Mouse (Mus musculus) liver, embryonic 14.5 days (tissue): Measurements from ENCODE around the gene Pias4. TPM values are rescaled to one million over a fixed set of nuclear protein-coding genes. Genes with fewer than 3 reads are reported as not detected.

Source experiments
- ATAC-seq: fragments of 200-750 bp; cut with Nextera tagmentation; 2 replicates; pipeline ENCODE4 v1.8.0; 2017; ENCODE audit warnings: moderate number of reproducible peaks, mild to moderate bottlenecking, moderate library complexity; ENCODE audit not compliant: insufficient read depth
- DNase-seq, 3 experiments: peaks; one replicate each; pipeline ENCODE4 v3.0.0-alpha.2; 2012 to 2013; ENCODE audit warnings: low read depth in 3 of 3, low spot score in 3 of 3
- H3K27ac ChIP-seq: fragments of 300-500 bp; sonication (generic); 2 replicates; pipeline ENCODE4 v1.5.1; 2014; ENCODE audit warnings: moderate library complexity, mild to moderate bottlenecking, control low read depth, inconsistent platforms
- H3K27me3 ChIP-seq: fragments of 300-500 bp; sonication (generic); 2 replicates; pipeline ENCODE4 v1.6.1; 2014; ENCODE audit warnings: mild to moderate bottlenecking, low read length, moderate library complexity; ENCODE audit not compliant: control insufficient read depth, insufficient read depth
- H3K36me3 ChIP-seq: fragments of 300-500 bp; sonication (generic); replicated peaks from 2 replicates; pipeline ENCODE4 v1.6.1; 2014; ENCODE audit warnings: low read depth; ENCODE audit not compliant: control insufficient read depth, insufficient read depth
- H3K4me1 ChIP-seq, 2 experiments: fragments of 200-500 bp in 1 of 2; fragments of 300-500 bp in 1 of 2; sonication (generic) in 1 of 2; replicated peaks; 2 replicates each; pipeline ENCODE4 v1.6.1; 2012 to 2014; ENCODE audit warnings: antibody characterized with exemption in 1 of 2, inconsistent platforms in 1 of 2, low read length in 1 of 2; ENCODE audit not compliant: control insufficient read depth in 2 of 2, insufficient read depth in 2 of 2
- H3K4me2 ChIP-seq: fragments of 300-500 bp; sonication (generic); 2 replicates; pipeline ENCODE4 v1.6.1; 2014; ENCODE audit warnings: low read depth, mild to moderate bottlenecking, control low read depth, moderate library complexity
- H3K4me3 ChIP-seq, 2 experiments: fragments of 200-500 bp in 1 of 2; fragments of 300-500 bp in 1 of 2; sonication (generic) in 1 of 2; 2 replicates each; pipeline ENCODE4 v1.5.1; 2012 to 2014; ENCODE audit warnings: low read depth in 2 of 2, low read length in 2 of 2, mild to moderate bottlenecking in 2 of 2, control low read depth in 1 of 2, inconsistent platforms in 1 of 2, moderate library complexity in 1 of 2; ENCODE audit not compliant: insufficient read depth in 1 of 2
- H3K9ac ChIP-seq: fragments of 300-500 bp; sonication (generic); replicated peaks from 2 replicates; pipeline ENCODE4 v1.6.1; 2014; ENCODE audit warnings: mild to moderate bottlenecking, control low read depth, moderate library complexity
- H3K9me3 ChIP-seq: fragments of 300-500 bp; sonication (generic); 2 replicates; pipeline ENCODE4 v1.6.1; 2016; ENCODE audit warnings: low read length, mixed read lengths; ENCODE audit not compliant: control insufficient read depth
- CTCF ChIP-seq: IDR thresholded peaks from 2 replicates; pipeline ENCODE4 v1.5.1; 2016; ENCODE audit warnings: antibody characterized with exemption, low read depth, control low read depth
- EP300 ChIP-seq: IDR thresholded peaks from 2 replicates; pipeline ENCODE4 v1.6.1; 2016; ENCODE audit warnings: antibody characterized with exemption, low read depth
- WGBS: fragments of 180-500 bp; shearing (Covaris S2); extraction: QIAGEN DNeasy Blood & Tissue Kit; methylation state at CpG from one replicate; pipeline ENCODE4 v1.1.7; 2014; ENCODE audit not compliant: insufficient replicate concordance; 5-methylcytosine and 5-hydroxymethylcytosine counted together
- microRNA-seq: library from miRNA; unstranded; fragments of <30 nt; microRNA quantifications from one replicate; pipeline ENCODE4, GENCODE M21; 2016
- polyA plus RNA-seq, 2 experiments: library from polyadenylated mRNA; depleted of rRNA in 1 of 2; stranded (reverse) in 1 of 2; unstranded in 1 of 2; fragments of >200 nt; fragmentation: Nextera tagmentation in 1 of 2; extraction: Ambion mirVana in 1 of 2; gene quantifications; 2 replicates each; pipeline versions ENCODE4 v1.2.1 to v1.2.3; 2012 to 2014

Pias4 gene
- polyA plus RNA-seq, 2 experiments, result 11.2 to 14.9 TPM

DNA sequence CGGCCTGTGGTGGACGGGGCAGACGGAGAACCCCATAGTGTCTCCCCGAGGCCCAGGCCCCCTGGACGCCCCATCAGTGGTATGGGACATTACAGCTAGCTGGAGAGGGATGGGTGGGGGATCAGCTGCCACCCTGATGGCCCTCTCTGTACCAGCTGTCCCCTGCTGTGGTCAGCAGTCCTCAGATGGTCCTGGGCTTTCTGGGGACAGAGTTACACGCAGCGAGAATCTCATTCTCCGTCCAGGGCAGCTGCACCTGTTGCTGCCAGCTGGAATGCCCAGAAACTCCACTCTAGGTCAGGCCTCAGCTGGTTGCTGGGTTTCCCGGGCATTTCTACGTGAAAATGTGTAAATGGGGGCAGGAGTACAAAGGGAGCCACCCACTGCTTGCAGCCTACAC, 48.1 kb downstream of the Pias4 start:
- H3K27me3 ChIP-seq, result no peaks in the 10 kb centered on the region
- peaks cover 2 to 6% of the 10 kb centered on the region in 2 experiments; a peak in 3 of 4 replicates for H3K4me1 ChIP-seq
- H3K4me3 ChIP-seq, result no peak overlapping the region
- ATAC-seq (no peak), DNase-seq (no peak)
- no peak overlapping the region for H3K9ac ChIP-seq
- no peaks in the 10 kb centered on the region for H3K9me3 ChIP-seq
- 90% methylated on average over 10 of the region's 10 CpGs for WGBS
- TF ChIP-seq CTCF (no peak), EP300 (no peak)
- no peak overlapping the region for H3K27ac ChIP-seq
- no peak overlapping the region for H3K4me2 ChIP-seq
- H3K36me3 ChIP-seq, result peaks cover 65% of the 10 kb centered on the region

DNA sequence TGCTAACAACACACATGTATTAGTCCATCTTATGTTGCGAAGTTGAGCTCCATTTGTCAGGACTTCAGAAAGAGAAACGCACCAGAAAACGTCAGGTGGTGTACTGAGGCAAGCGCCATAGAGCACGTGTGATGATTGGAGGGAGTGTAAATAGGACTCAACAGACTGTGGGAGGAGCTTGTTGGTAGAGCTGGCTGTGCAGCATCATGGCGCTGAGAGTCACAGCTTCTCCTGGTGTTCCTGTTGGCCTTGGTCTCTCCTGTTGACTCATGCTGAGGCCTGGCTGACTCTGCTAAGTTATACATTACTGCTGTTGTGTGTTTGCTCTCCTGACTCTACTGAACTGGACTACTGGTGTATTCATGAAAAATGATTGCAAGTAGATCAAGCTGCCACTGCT, 54.8 kb downstream of the Pias4 start:
- H3K27me3 ChIP-seq, result no peaks in the 10 kb centered on the region
- peaks cover 57% of the 10 kb centered on the region for H3K36me3 ChIP-seq
- H3K4me1 ChIP-seq, result peaks cover 7 to 11% of the 10 kb centered on the region in 2 experiments
- no peak for TF ChIP-seq CTCF
- TF ChIP-seq EP300, result no peak
- no peak overlapping the region for H3K4me2 ChIP-seq
- H3K9ac ChIP-seq, result no peak overlapping the region
- ATAC-seq, result no peak
- no peaks in the 10 kb centered on the region for H3K9me3 ChIP-seq
- H3K4me3 ChIP-seq, result no peak overlapping the region
- 84% methylated on average over 6 of the region's 6 CpGs for WGBS
- no peak for DNase-seq
- no peak overlapping the region for H3K27ac ChIP-seq

DNA sequence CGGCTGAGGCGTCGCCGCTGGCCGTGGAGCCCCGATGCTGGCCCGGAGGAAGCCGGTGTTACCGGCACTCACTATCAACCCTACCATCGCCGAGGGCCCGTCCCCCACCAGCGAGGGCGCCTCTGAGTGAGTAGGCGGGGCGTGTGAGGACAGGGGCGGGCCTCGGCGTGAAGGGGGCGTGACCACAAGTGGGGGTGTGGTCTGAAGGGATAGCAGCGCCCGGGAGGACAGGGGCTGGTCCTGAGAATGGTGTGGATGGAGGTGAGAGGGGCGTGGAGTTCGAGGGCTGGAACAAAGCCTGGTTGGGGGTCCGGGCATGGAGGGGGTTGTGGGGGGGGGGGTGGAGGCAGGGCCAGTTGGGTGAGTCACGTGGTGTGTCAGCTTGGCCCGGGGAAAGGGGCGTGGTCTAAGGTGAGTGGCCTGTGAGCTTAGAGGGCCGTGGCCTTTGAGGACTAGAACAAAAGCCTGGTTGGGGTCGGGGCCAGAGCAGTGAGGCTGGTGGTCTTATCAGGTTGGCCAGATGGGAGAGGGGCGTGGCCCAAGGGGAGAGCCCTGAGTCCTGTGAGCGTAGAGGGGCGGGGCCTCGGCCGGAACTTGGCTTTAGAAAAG, 61.5 kb downstream of the Pias4 start:
- peak; percentile 82 to 85 (median 84) for DNase-seq
- peak; percentile 85 for ATAC-seq
- Histone ChIP-seq H3K36me3 (peaks cover 31% of the 10 kb centered on the region), H3K9me3 (no peaks in the 10 kb centered on the region), H3K27me3 (no peaks in the 10 kb centered on the region), H3K27ac (peak overlapping the region; percentile 95), H3K4me2 (peak overlapping the region; percentile 79), H3K4me1 (peaks cover 21 to 29% of the 10 kb centered on the region in 2 experiments), H3K4me3 (peak overlapping the region; percentile 83 to 88), H3K9ac (peak overlapping the region; percentile 86)
- under 1% methylated on average over 35 of the region's 35 CpGs for WGBS
- TF ChIP-seq EP300, result peak; percentile 30; the same call in 1 of the 2 replicates
- peak; percentile 56 for TF ChIP-seq CTCF

DNA sequence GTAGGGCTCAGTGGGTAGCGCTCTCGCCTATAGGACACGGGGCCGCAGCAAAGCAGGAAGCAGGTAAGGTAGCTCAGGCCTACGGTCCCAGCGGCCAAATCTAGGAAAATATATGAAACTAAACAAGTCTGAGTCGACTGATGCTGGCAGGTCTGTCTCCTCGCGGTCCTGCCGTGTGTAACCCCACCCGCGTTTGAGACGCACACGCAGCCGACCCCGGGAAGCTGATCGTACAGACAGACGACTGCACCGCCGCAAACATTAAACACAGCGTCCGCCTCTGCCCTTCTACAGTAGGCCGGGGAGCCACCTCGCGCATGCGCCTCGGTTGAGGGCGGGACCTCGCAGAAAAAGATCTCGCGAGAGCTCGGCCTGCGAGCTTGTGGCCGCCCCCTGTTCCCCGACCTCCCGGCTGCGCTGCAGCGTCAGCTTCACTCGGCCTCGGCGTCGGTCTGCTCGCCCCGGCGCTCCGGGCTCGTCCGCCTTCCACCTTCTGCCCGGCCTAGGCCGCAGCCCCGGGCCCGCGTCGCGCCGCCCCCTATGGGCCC, 62.1 kb downstream of the Pias4 start, which contains the start of gene Map2k2:
Map2k2 (plus strand) TSS at position 351 of the 548 bp plus-strand sequence.
- Histone ChIP-seq H3K4me2 (peak within 1 kb of the TSS; percentile 79), H3K9ac (peak within 1 kb of the TSS; percentile 86), H3K36me3 (peaks cover 25% of the 10 kb centered on the region), H3K9me3 (no peaks in the 10 kb centered on the region), H3K4me1 (peaks cover 24 to 33% of the 10 kb centered on the region in 2 experiments), H3K27me3 (no peaks in the 10 kb centered on the region), H3K27ac (peak within 1 kb of the TSS; percentile 95), H3K4me3 (peak within 1 kb of the TSS; percentile 83 to 88)
- TF ChIP-seq CTCF (peak; percentile 4; the same call in 1 of the 2 replicates), EP300 (no peak; the same call in 1 of the 2 replicates)
- ATAC-seq (peak; percentile 92), DNase-seq (peak; percentile 92 to 95 (median 93))
- WGBS, result under 1% methylated on average over 56 of the region's 56 CpGs

Small RNA genes lying within 50 kb of the gene (microRNA-seq; reads per million reads assigned to microRNA genes)
- not detected for gene Mir5615-1
- gene Mir5615-2, result not detected

Other genes starting within 250 kb of the Pias4 start
Only the 30 nearest of the 32 such genes appear.
- 0.19 and 0.25 TPM in 2 replicates for gene Gng7, start 153.0 kb downstream of the Pias4 start, polyA plus RNA-seq (2012; rRNA removed)
- gene Gng7, start 153.0 kb downstream of the Pias4 start, polyA plus RNA-seq (2014; fragmentation: Nextera tagmentation; extraction: Ambion mirVana), result 0.23 and 0.33 TPM in 2 replicates
- gene Diras1, start 142.3 kb downstream of the Pias4 start, polyA plus RNA-seq (2012; rRNA removed), result 0.05 TPM in 1 of 2 replicates, not detected in the other
- not detected in 2 replicates for gene Diras1, start 142.3 kb downstream of the Pias4 start, polyA plus RNA-seq (2014; fragmentation: Nextera tagmentation; extraction: Ambion mirVana)
- gene Slc39a3, start 130.5 kb downstream of the Pias4 start, polyA plus RNA-seq (2012; rRNA removed), result 4.2 and 4.4 TPM in 2 replicates
- gene Slc39a3, start 130.5 kb downstream of the Pias4 start, polyA plus RNA-seq (2014; fragmentation: Nextera tagmentation; extraction: Ambion mirVana), result 2.7 and 3.2 TPM in 2 replicates
- gene Sgta, start 107.7 kb downstream of the Pias4 start, polyA plus RNA-seq (2012; rRNA removed), result 38.4 and 43.6 TPM in 2 replicates
- gene Sgta, start 107.7 kb downstream of the Pias4 start, polyA plus RNA-seq (2014; fragmentation: Nextera tagmentation; extraction: Ambion mirVana), result 43.8 and 48.0 TPM in 2 replicates
- gene Thop1, start 97.9 kb downstream of the Pias4 start, polyA plus RNA-seq (2012; rRNA removed), result 20.5 and 21.7 TPM in 2 replicates
- 15.0 and 17.7 TPM in 2 replicates for gene Thop1, start 97.9 kb downstream of the Pias4 start, polyA plus RNA-seq (2014; fragmentation: Nextera tagmentation; extraction: Ambion mirVana)
- 10.9 and 11.0 TPM in 2 replicates for gene Creb3l3, start 69.0 kb downstream of the Pias4 start, polyA plus RNA-seq (2012; rRNA removed)
- 16.8 and 20.1 TPM in 2 replicates for gene Creb3l3, start 69.0 kb downstream of the Pias4 start, polyA plus RNA-seq (2014; fragmentation: Nextera tagmentation; extraction: Ambion mirVana)
- 56.0 and 60.3 TPM in 2 replicates for gene Map2k2, start 62.0 kb downstream of the Pias4 start, polyA plus RNA-seq (2012; rRNA removed)
- 90.0 and 98.9 TPM in 2 replicates for gene Map2k2, start 62.0 kb downstream of the Pias4 start, polyA plus RNA-seq (2014; fragmentation: Nextera tagmentation; extraction: Ambion mirVana)
- 15.2 and 16.3 TPM in 2 replicates for gene Zbtb7a, start 32.7 kb downstream of the Pias4 start, polyA plus RNA-seq (2012; rRNA removed)
- 25.1 and 30.8 TPM in 2 replicates for gene Zbtb7a, start 32.7 kb downstream of the Pias4 start, polyA plus RNA-seq (2014; fragmentation: Nextera tagmentation; extraction: Ambion mirVana)
- 476 and 570 TPM in 2 replicates for gene Eef2, start 8.7 kb upstream of the Pias4 start, polyA plus RNA-seq (2012; rRNA removed)
- 233 and 270 TPM in 2 replicates for gene Eef2, start 8.7 kb upstream of the Pias4 start, polyA plus RNA-seq (2014; fragmentation: Nextera tagmentation; extraction: Ambion mirVana)
- 16.6 and 17.6 TPM in 2 replicates for gene Dapk3, start 15.1 kb upstream of the Pias4 start, polyA plus RNA-seq (2012; rRNA removed)
- 13.0 and 16.5 TPM in 2 replicates for gene Dapk3, start 15.1 kb upstream of the Pias4 start, polyA plus RNA-seq (2014; fragmentation: Nextera tagmentation; extraction: Ambion mirVana)
- not detected in 2 replicates for gene 4930442H23Rik, start 15.9 kb upstream of the Pias4 start, polyA plus RNA-seq (2012; rRNA removed)
- gene 4930442H23Rik, start 15.9 kb upstream of the Pias4 start, polyA plus RNA-seq (2014; fragmentation: Nextera tagmentation; extraction: Ambion mirVana), result not detected in 2 replicates
- gene Nmrk2, start 34.1 kb upstream of the Pias4 start, polyA plus RNA-seq (2012; rRNA removed), result not detected in 2 replicates
- gene Nmrk2, start 34.1 kb upstream of the Pias4 start, polyA plus RNA-seq (2014; fragmentation: Nextera tagmentation; extraction: Ambion mirVana), result not detected in 2 replicates
- 0.01 and 0.14 TPM in 2 replicates for gene Atcay, start 62.9 kb upstream of the Pias4 start, polyA plus RNA-seq (2012; rRNA removed)
- gene Atcay, start 62.9 kb upstream of the Pias4 start, polyA plus RNA-seq (2014; fragmentation: Nextera tagmentation; extraction: Ambion mirVana), result not detected in 2 replicates
- gene Zfr2, start 65.2 kb upstream of the Pias4 start, polyA plus RNA-seq (2012; rRNA removed), result 0.39 and 0.46 TPM in 2 replicates
- 0.21 and 0.38 TPM in 2 replicates for gene Zfr2, start 65.2 kb upstream of the Pias4 start, polyA plus RNA-seq (2014; fragmentation: Nextera tagmentation; extraction: Ambion mirVana)
- gene Matk, start 85.0 kb upstream of the Pias4 start, polyA plus RNA-seq (2012; rRNA removed), result 0.74 and 1.1 TPM in 2 replicates
- gene Matk, start 85.0 kb upstream of the Pias4 start, polyA plus RNA-seq (2014; fragmentation: Nextera tagmentation; extraction: Ambion mirVana), result 1.3 and 1.6 TPM in 2 replicates
- gene Mrpl54, start 99.0 kb upstream of the Pias4 start, polyA plus RNA-seq (2012; rRNA removed), result 42.8 and 49.9 TPM in 2 replicates
- 113 and 120 TPM in 2 replicates for gene Mrpl54, start 99.0 kb upstream of the Pias4 start, polyA plus RNA-seq (2014; fragmentation: Nextera tagmentation; extraction: Ambion mirVana)
- 14.3 and 14.6 TPM in 2 replicates for gene Apba3, start 99.0 kb upstream of the Pias4 start, polyA plus RNA-seq (2012; rRNA removed)
- 15.7 and 16.1 TPM in 2 replicates for gene Apba3, start 99.0 kb upstream of the Pias4 start, polyA plus RNA-seq (2014; fragmentation: Nextera tagmentation; extraction: Ambion mirVana)
- gene Tjp3, start 123.7 kb upstream of the Pias4 start, polyA plus RNA-seq (2012; rRNA removed), result 0.38 and 0.40 TPM in 2 replicates
- gene Tjp3, start 123.7 kb upstream of the Pias4 start, polyA plus RNA-seq (2014; fragmentation: Nextera tagmentation; extraction: Ambion mirVana), result 0.20 and 0.37 TPM in 2 replicates
- 12.8 and 13.1 TPM in 2 replicates for gene Pip5k1c, start 125.0 kb upstream of the Pias4 start, polyA plus RNA-seq (2012; rRNA removed)
- 10.5 and 12.5 TPM in 2 replicates for gene Pip5k1c, start 125.0 kb upstream of the Pias4 start, polyA plus RNA-seq (2014; fragmentation: Nextera tagmentation; extraction: Ambion mirVana)
- gene Cactin, start 153.2 kb upstream of the Pias4 start, polyA plus RNA-seq (2012; rRNA removed), result 20.8 and 24.3 TPM in 2 replicates
- 12.1 and 16.6 TPM in 2 replicates for gene Cactin, start 153.2 kb upstream of the Pias4 start, polyA plus RNA-seq (2014; fragmentation: Nextera tagmentation; extraction: Ambion mirVana)
- 2.4 and 3.1 TPM in 2 replicates for gene Tbxa2r, start 160.8 kb upstream of the Pias4 start, polyA plus RNA-seq (2012; rRNA removed)
- gene Tbxa2r, start 160.8 kb upstream of the Pias4 start, polyA plus RNA-seq (2014; fragmentation: Nextera tagmentation; extraction: Ambion mirVana), result 1.9 and 3.3 TPM in 2 replicates
- 0.01 TPM in 2 replicates for gene Gipc3, start 175.3 kb upstream of the Pias4 start, polyA plus RNA-seq (2012; rRNA removed)
- not detected in 2 replicates for gene Gipc3, start 175.3 kb upstream of the Pias4 start, polyA plus RNA-seq (2014; fragmentation: Nextera tagmentation; extraction: Ambion mirVana)
- 20.6 and 24.9 TPM in 2 replicates for gene Hmg20b, start 182.6 kb upstream of the Pias4 start, polyA plus RNA-seq (2012; rRNA removed)
- 20.3 and 23.7 TPM in 2 replicates for gene Hmg20b, start 182.6 kb upstream of the Pias4 start, polyA plus RNA-seq (2014; fragmentation: Nextera tagmentation; extraction: Ambion mirVana)
- gene Mfsd12, start 189.6 kb upstream of the Pias4 start, polyA plus RNA-seq (2012; rRNA removed), result 8.4 and 9.3 TPM in 2 replicates
- gene Mfsd12, start 189.6 kb upstream of the Pias4 start, polyA plus RNA-seq (2014; fragmentation: Nextera tagmentation; extraction: Ambion mirVana), result 6.1 and 8.3 TPM in 2 replicates
- 0.55 and 0.78 TPM in 2 replicates for gene 4930404N11Rik, start 197.9 kb upstream of the Pias4 start, polyA plus RNA-seq (2012; rRNA removed)
- 0.44 and 0.60 TPM in 2 replicates for gene 4930404N11Rik, start 197.9 kb upstream of the Pias4 start, polyA plus RNA-seq (2014; fragmentation: Nextera tagmentation; extraction: Ambion mirVana)
- 73.1 and 86.2 TPM in 2 replicates for gene Fzr1, start 210.6 kb upstream of the Pias4 start, polyA plus RNA-seq (2012; rRNA removed)
- 80.5 and 85.2 TPM in 2 replicates for gene Fzr1, start 210.6 kb upstream of the Pias4 start, polyA plus RNA-seq (2014; fragmentation: Nextera tagmentation; extraction: Ambion mirVana)
- 29.8 and 32.2 TPM in 2 replicates for gene Dohh, start 216.5 kb upstream of the Pias4 start, polyA plus RNA-seq (2012; rRNA removed)
- gene Dohh, start 216.5 kb upstream of the Pias4 start, polyA plus RNA-seq (2014; fragmentation: Nextera tagmentation; extraction: Ambion mirVana), result 35.0 and 39.7 TPM in 2 replicates
- gene Gm48551, start 216.5 kb upstream of the Pias4 start, polyA plus RNA-seq (2012; rRNA removed), result 1.0 and 1.7 TPM in 2 replicates
- gene Gm48551, start 216.5 kb upstream of the Pias4 start, polyA plus RNA-seq (2014; fragmentation: Nextera tagmentation; extraction: Ambion mirVana), result 0.37 and 0.47 TPM in 2 replicates
- gene Gm48552, start 221.1 kb upstream of the Pias4 start, polyA plus RNA-seq (2012; rRNA removed), result 0.78 and 0.90 TPM in 2 replicates
- 0.21 and 0.36 TPM in 2 replicates for gene Gm48552, start 221.1 kb upstream of the Pias4 start, polyA plus RNA-seq (2014; fragmentation: Nextera tagmentation; extraction: Ambion mirVana)
- 1.6 and 1.9 TPM in 2 replicates for gene Smim24, start 225.1 kb upstream of the Pias4 start, polyA plus RNA-seq (2012; rRNA removed)
- 1.7 and 1.8 TPM in 2 replicates for gene Smim24, start 225.1 kb upstream of the Pias4 start, polyA plus RNA-seq (2014; fragmentation: Nextera tagmentation; extraction: Ambion mirVana)